Mouse (Mus musculus): ENCODE results near the gene Fosl2.
A peak's percentile ranks its signal among the peaks of the same experiment; 100 is the strongest.

Gene Fosl2

GRCm38 (mm10) chr5:32135336-32136206 lies at the start of gene Fosl2:
Gene Fosl2 (plus strand): TSS chr5:32135801.
- peak; percentile 70 for DNase-seq (ENCODE audit: low spot score)

GRCm38 (mm10) chr5:32085971-32086370 lies 49.6 kb upstream of the Fosl2 start:
- no peak for DNase-seq (ENCODE audit: low spot score)

- DNase-seq (ENCODE audit: low spot score), result no peak
Observed at GRCm38 (mm10) chr5:32086526-32087090, 49.0 kb upstream of the Fosl2 start.

GRCm38 (mm10) chr5:32089481-32089880 lies 46.1 kb upstream of the Fosl2 start:
- DNase-seq (ENCODE audit: low spot score), result no peak

GRCm38 (mm10) chr5:32092281-32092680 lies 43.3 kb upstream of the Fosl2 start:
- DNase-seq (ENCODE audit: low spot score), result no peak

- no peak for DNase-seq (ENCODE audit: low spot score)
Observed at GRCm38 (mm10) chr5:32098691-32099090, 36.9 kb upstream of the Fosl2 start.

GRCm38 (mm10) chr5:32102484-32102883 lies 33.1 kb upstream of the Fosl2 start:
- DNase-seq (ENCODE audit: low spot score), result no peak

- no peak for DNase-seq (ENCODE audit: low spot score)
Observed at GRCm38 (mm10) chr5:32102971-32103431, 32.6 kb upstream of the Fosl2 start.

GRCm38 (mm10) chr5:32103545-32103944 lies 32.1 kb upstream of the Fosl2 start:
- DNase-seq (ENCODE audit: low spot score), result no peak

GRCm38 (mm10) chr5:32104119-32104990 lies 31.2 kb upstream of the Fosl2 start:
- DNase-seq (ENCODE audit: low spot score), result no peak

GRCm38 (mm10) chr5:32106473-32107140 lies 29.0 kb upstream of the Fosl2 start:
- no peak for DNase-seq (ENCODE audit: low spot score)

- no peak for DNase-seq (ENCODE audit: low spot score)
Observed at GRCm38 (mm10) chr5:32110651-32111050, 24.9 kb upstream of the Fosl2 start.

- no peak for DNase-seq (ENCODE audit: low spot score)
Observed at GRCm38 (mm10) chr5:32112206-32112916, 23.2 kb upstream of the Fosl2 start.

GRCm38 (mm10) chr5:32120901-32121376 lies 14.7 kb upstream of the Fosl2 start:
- DNase-seq (ENCODE audit: low spot score), result no peak

GRCm38 (mm10) chr5:32121936-32122335 lies 13.7 kb upstream of the Fosl2 start:
- DNase-seq (ENCODE audit: low spot score), result no peak

- DNase-seq (ENCODE audit: low spot score), result no peak
Observed at GRCm38 (mm10) chr5:32122363-32122762, 13.2 kb upstream of the Fosl2 start.

- no peak for DNase-seq (ENCODE audit: low spot score)
Observed at GRCm38 (mm10) chr5:32124957-32125356, 10.6 kb upstream of the Fosl2 start.

- no peak for DNase-seq (ENCODE audit: low spot score)
Observed at GRCm38 (mm10) chr5:32127226-32127625, 8.4 kb upstream of the Fosl2 start.

GRCm38 (mm10) chr5:32127927-32128326 lies 7.7 kb upstream of the Fosl2 start:
- DNase-seq (ENCODE audit: low spot score), result no peak

- DNase-seq (ENCODE audit: low spot score), result peak; percentile 52
Observed at GRCm38 (mm10) chr5:32132971-32133501, 2.6 kb upstream of the Fosl2 start.

GRCm38 (mm10) chr5:32133549-32134004 lies 2.0 kb upstream of the Fosl2 start:
- DNase-seq (ENCODE audit: low spot score), result peak; percentile 44

All from retina, embryonic 14.5 days (tissue).